Mouse (Mus musculus): Measurements from ENCODE around the gene Flad1.

Flad1 gene

DNA sequence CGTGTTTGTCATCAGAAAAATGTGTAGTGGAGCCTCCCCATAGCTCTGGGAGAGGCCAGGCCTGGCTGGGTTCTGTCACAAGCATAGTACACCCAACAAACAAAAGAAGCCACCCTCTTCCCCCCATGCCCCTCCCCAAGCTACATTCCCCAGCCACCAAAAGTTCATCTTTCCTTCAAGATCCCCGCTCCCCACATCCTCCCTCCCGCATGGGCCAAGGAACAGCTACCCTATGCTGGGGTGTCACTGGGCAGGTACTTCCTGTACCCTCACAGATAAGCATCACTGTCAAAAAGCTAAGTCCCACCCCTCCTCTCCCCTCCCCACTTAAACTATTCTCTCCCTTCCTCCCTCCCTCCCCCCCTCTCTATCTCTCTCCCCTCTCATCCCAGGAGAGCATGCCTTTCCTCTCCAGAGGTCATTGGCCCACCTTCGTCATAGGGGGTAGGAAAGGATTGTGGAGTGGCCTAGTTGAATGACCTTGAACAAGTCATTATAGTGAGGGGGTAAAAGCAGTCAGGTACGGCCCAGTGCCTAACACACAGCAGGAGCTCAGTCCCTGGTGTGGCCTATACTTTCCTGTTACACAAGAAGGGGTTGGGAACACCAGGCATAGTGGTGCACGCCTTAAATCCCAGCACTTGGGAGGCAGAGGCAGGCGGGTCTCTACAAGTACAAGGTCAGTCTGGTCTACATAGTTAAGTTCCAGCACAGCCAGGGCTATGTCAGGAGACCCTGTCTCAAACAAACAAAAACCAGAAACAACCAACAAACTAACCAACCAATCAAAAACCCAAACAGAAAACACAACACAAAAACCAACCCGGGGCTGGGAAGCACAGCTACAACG, 29.4 kb downstream of the Flad1 start:
- no peak for DNase-seq (ENCODE audit: low spot score)

GRCm38 (mm10) chr3:89381233-89381632, 30.4 kb downstream of the Flad1 start:
- no peak for DNase-seq (ENCODE audit: low spot score)

- no peak for DNase-seq (ENCODE audit: low spot score)
Measured at GRCm38 (mm10) chr3:89380711-89381110, 31.0 kb downstream of the Flad1 start.

GRCm38 (mm10) chr3:89380291-89380690, 31.4 kb downstream of the Flad1 start:
- DNase-seq (ENCODE audit: low spot score): no peak

DNA sequence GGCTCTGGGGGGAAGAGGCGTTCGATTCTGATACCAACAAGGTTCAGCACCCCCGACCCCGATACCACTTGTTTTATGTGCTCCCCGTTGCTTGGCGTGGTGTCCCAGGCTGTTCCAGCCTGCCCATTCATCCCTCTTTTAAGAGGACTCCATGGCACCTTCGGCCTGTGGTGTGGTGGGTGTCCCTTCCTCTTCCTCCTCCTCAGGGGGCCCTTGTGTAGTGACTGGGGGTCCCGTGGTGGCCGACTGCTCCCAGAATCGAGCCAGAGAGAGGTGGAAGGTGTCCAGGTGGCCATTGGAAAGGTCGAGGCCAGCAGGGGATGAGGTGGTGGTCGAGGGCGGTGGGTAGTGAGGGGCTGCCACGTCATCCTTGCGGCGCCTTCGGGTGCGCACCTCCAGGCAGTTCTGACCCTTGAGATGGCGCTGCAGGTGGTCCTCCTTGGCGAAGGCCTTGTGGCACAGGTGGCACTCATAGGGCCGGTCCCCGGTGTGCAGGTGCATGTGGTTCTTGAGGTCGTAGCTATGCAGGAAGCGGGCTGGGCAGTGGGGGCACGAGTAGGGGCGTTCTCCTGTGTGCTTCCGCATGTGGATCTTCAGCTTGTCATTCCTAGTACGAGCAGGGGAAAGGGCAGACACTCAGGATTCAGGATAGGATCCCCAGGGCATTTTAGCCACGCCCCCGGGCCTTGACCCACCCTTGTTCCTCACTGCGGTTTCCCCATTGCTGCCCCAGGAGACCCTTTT, 32.1 kb downstream of the Flad1 start:
- no peak for DNase-seq (ENCODE audit: low spot score)

GRCm38 (mm10) chr3:89378394-89379067, 33.1 kb downstream of the Flad1 start:
- DNase-seq (ENCODE audit: low spot score): peak; percentile 87

DNA sequence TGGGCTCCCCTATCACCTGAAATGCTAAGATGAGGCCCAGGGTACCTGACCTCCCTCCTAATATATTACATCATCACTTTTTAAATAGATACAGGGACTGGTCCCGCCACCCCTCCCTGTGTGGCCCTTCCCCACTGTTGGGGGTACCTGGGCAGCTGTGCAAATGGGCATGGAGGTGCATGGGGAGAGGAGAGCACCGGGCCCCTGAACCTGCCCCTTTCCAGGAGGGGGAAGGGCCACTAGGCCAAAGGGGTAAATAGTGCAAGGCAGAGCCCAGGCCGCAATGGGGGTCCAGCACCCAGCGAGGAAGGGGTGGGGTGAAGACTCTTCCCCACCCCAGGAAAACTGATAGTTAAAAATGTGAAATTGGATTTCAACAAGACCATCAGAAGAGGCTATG, 33.8 kb downstream of the Flad1 start:
- DNase-seq (ENCODE audit: low spot score): no peak

DNA sequence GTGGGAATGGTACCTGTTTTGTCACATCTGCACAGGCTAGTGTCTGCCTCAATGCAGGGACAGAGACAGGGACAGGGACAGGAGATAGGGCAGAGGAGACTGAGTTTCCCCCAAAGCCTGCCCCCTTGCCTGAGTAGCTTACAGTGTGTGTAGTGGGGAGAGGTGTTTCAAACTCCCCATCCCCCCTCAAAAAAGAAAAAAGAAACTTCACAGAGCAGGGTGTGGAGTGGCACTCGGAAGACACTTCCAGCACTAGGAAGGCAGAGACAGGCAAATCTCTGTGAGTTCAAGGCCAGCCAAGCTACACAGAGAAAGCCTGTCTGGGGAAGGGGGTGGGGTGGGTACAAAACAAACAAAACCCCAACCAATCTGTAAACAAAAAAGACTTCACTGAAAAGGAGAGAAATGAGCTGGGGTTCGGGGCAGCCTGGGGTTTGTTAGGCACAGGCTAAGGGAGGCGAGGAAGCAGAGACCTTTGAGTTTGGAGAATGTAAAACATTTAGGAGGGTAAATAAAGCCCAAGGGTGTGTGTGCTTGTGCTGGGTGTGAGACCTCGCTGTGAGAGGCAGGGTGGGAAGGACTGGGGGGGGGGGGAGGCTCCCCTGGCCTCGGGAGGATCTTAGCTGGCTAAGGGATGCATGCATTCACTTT, 38.0 kb downstream of the Flad1 start:
- DNase-seq (ENCODE audit: low spot score): no peak

DNA sequence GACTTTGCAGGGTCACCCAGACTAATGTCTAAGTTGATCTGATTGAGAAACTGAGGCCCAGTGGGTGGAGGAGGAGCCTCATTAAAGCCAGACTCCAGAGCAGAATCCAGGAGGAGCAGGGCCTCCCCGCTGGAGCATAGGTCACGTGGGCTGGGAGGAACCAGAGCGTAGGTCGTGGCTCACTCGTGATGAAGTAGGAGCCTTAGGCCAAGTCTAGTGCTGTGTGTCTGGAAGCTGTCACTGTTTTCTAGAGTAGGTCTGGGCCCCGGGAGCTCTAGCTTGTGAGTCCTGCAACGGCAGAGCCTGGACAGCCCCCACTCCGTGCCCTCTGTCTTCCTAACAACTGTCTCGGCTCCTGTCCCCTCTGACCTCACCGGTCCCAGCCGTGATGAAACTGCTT, 44.3 kb downstream of the Flad1 start:
- no peak for DNase-seq (ENCODE audit: low spot score)

DNA sequence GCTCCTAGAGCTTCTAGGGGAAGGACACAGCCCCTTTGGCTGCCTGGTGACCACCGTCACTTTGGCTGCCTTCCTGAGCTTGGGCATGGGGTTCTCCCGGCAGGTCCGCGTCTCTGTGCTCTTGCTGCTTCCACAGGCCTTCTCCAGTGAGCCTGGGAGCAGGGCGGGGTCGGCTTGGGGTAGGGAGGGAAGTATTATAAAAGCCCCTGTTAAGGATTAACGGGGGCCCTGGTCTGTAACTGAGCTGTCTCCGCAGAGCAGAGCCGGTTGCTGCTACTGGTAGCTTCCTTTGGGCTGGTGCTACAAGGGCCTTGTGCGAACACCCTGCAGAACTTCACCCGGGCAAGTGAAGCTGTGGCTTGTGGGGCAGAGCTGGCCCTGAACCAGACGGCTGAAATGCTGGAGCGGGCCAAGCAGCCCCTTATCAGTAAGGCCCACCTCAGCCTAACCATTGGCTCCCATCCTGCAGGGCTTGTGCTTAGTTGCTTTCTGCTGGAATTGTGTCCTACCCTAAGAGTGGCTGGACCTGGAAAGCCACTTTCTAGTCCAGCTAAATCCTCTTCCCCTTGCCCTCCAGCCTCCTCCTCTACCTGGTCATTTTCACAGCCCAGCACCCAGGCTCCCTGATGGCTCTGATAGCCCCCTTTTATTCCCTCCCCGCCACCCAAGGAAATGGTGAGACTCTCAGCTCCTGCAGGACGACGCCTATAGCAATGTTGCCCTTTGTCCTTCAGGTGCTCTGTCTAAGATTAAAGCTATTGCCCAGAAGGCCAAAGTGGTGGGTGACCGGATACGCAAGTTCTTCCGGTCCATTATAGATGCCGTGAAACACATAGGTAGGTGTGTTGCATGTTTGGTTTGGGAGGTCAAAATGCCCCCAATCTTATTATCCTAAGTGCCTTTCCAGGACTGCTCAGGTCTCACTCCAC, 45.9 kb downstream of the Flad1 start:
- no peak for DNase-seq (ENCODE audit: low spot score)

DNA sequence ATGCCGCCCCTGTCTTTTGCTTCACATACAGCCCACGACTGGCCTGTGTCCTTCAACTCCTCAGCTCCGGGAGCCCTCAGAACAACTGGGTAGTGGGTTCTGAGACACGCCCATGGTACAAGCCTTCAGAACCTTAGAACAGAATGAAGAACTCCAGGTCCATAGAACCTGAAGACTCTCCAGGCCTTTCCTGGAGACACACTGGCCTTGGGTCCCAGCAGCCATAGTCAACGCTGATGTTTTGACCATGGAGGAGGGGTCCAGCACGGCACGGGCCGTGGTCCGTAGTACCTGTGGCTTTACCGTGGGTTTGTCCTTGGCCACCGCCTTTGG, 46.6 kb downstream of the Flad1 start, which contains the start of gene Dcst1:
Gene Dcst1 (minus strand): TSS at position 101 of the 333 bp plus-strand sequence.
- DNase-seq (ENCODE audit: low spot score): no peak

- no peak for DNase-seq (ENCODE audit: low spot score)
Measured at GRCm38 (mm10) chr3:89364631-89365030, 47.0 kb downstream of the Flad1 start.

DNA sequence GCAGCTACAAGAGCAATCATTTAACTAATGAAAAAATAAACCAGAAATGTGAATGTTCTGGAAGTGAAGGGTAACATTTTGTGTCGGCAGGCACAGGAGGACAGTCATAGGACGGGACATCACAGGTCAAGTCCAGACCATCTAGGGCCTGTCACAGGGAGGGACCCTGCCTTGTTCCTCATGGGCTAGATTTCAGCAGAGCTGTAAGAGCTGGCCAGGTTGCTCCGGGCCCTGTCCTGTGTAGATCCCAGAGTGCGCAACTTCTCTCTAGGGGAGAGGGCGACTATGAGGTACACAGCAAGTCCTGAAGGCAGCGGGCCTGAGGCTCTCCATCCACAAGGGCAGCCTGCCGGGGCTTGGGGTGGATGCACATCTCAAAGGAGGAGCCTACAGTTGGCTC, 50.0 kb downstream of the Flad1 start, which contains the start of gene Dcst2:
Gene Dcst2 (plus strand): TSS at position 301 of the 400 bp plus-strand sequence.
- DNase-seq (ENCODE audit: low spot score): no peak

DNA sequence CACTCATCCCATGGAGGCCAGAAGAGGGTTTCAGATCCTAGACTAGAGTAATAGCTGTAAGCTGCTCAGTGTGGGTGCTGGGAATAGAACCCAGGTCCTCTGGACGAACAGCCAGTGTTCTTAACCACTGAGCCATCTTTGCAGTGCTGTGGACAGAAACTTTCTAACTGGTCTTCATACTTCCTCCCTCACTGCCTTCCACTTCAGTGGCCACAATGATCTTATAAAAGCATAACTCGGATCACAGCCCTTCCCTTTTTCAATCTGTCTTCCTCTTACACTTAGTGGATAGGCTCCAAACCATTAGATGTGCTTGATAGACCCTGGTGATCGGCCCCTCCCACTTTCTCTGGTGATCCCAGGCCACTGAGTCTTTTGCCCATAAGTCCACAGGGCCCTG, 51.4 kb downstream of the Flad1 start:
- no peak for DNase-seq (ENCODE audit: low spot score)

GRCm38 (mm10) chr3:89359630-89360029, 52.0 kb downstream of the Flad1 start:
- no peak for DNase-seq (ENCODE audit: low spot score)

- DNase-seq (ENCODE audit: low spot score): no peak
Measured at GRCm38 (mm10) chr3:89356029-89356428, 55.6 kb downstream of the Flad1 start.

DNA sequence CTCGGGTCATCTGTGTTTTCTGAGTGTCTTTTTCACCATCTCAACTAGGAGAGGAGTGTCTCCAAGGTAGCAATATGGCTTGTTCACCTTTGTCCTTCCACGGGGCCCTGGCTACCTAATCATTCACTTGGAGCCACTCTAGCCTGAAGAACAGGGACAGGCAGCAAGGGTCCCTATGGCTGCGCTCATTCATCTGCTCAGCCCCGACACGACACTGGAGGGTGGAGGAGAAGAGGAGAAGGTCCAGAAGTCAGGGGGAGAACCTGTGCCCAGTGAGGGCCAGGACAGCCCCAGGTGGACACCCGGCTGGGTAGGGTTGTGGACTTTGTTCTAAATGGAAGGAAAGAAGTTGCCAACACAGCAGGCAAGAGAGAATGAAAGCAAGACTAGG, 56.2 kb downstream of the Flad1 start:
- DNase-seq (ENCODE audit: low spot score): no peak

GRCm38 (mm10) chr3:89354816-89355511, 56.7 kb downstream of the Flad1 start:
- peak; percentile 79 for DNase-seq (ENCODE audit: low spot score)

DNA sequence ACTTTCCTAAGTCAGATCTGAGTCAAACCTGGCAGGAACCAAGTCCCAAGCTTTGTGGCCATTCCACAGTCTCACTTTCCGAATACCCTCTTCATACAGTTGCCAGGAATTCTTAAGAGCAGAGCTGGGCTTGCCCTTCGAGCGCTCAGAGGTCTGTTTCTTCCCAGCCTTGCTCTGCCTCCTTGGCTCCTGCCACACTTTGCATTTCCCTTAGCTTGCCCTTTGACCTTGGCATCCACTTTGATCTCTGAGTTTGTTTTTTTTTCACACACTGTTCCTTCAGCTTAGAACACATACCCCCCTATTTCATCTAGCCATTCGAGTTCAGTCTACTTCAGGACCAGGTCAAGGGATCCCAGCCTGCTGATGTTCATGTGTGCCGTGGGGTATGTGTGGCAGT, 60.4 kb downstream of the Flad1 start:
- peak; percentile 46 for DNase-seq (ENCODE audit: low spot score)
